Mouse (Mus musculus) limb, embryonic 12.5 days (tissue): ENCODE results near the gene Kazn. TPM values are rescaled to one million over a fixed set of nuclear protein-coding genes. Genes with fewer than 3 reads are reported as not detected.

Experiments
- ATAC-seq: fragments of 200-750 bp; cut with Nextera tagmentation; 2 replicates; pipeline ENCODE4 v1.8.0; 2017; ENCODE audit warnings: low read depth, moderate TSS enrichment; ENCODE audit not compliant: insufficient number of reproducible peaks, insufficient read depth, low FRiP score, low TSS enrichment
- H3K27ac ChIP-seq: fragments of 300-500 bp; sonication (generic); 2 replicates; pipeline ENCODE4 v1.5.1; 2016; ENCODE audit warnings: mild to moderate bottlenecking, moderate library complexity
- H3K27me3 ChIP-seq: fragments of 300-500 bp; sonication (generic); 2 replicates; pipeline ENCODE4 v1.6.1; 2016; ENCODE audit warnings: mild to moderate bottlenecking, moderate library complexity
- H3K36me3 ChIP-seq: fragments of 300-500 bp; sonication (generic); 2 replicates; pipeline ENCODE4 v1.6.1; 2016; ENCODE audit warnings: mild to moderate bottlenecking, moderate library complexity
- H3K4me1 ChIP-seq: fragments of 300-500 bp; sonication (generic); replicated peaks from 2 replicates; pipeline ENCODE4 v1.6.1; 2016
- H3K4me2 ChIP-seq: fragments of 300-500 bp; sonication (generic); 2 replicates; pipeline ENCODE4 v1.6.1; 2016; ENCODE audit warnings: mild to moderate bottlenecking, moderate library complexity
- H3K4me3 ChIP-seq: fragments of 300-500 bp; sonication (generic); replicated peaks from 2 replicates; pipeline ENCODE4 v1.5.1; 2016; ENCODE audit warnings: mild to moderate bottlenecking
- H3K9ac ChIP-seq: fragments of 300-500 bp; sonication (generic); replicated peaks from 2 replicates; pipeline ENCODE4 v1.6.1; 2016; ENCODE audit warnings: mild to moderate bottlenecking, moderate library complexity
- H3K9me3 ChIP-seq: fragments of 300-500 bp; sonication (generic); 2 replicates; pipeline ENCODE4 v1.6.1; 2016; ENCODE audit warnings: mild to moderate bottlenecking, moderate library complexity
- WGBS: fragments of 180-500 bp; shearing (Covaris S2); methylation state at CpG from one replicate; pipeline ENCODE4 v1.1.7; 2016; 5-methylcytosine and 5-hydroxymethylcytosine counted together
- polyA plus RNA-seq: library from polyadenylated mRNA; unstranded; fragments of >200 nt; fragmentation: Nextera tagmentation; extraction: Ambion mirVana; gene quantifications from 2 replicates; pipeline ENCODE4 v1.2.1, GENCODE M21; 2016

Kazn gene
- polyA plus RNA-seq, 1 experiment from 2014 or later: 13.7 TPM

GRCm38 (mm10) chr4:142084936-142085563 lies 154.2 kb downstream of the Kazn start:
- 7% methylated on average over 20 of the region's 20 CpGs for WGBS
- peaks cover 47% of the 10 kb centered on the region for H3K4me1 ChIP-seq

GRCm38 (mm10) chr4:142084131-142084899 lies 154.9 kb downstream of the Kazn start, which contains the start of gene Tmem51:
TSS of gene Tmem51 (minus strand) at chr4:142084304.
- peak; percentile 80 for ATAC-seq
- peak within 1 kb of the TSS; percentile 67 for H3K9ac ChIP-seq
- H3K4me2 ChIP-seq: peak within 1 kb of the TSS; percentile 90
- H3K27me3 ChIP-seq: peaks cover 26% of the 10 kb centered on the region
- no peaks in the 10 kb centered on the region for H3K36me3 ChIP-seq
- peak within 1 kb of the TSS; percentile 76 for H3K4me3 ChIP-seq
- WGBS: under 1% methylated on average over 52 of the region's 52 CpGs
- H3K9me3 ChIP-seq: no peaks in the 10 kb centered on the region
- H3K4me1 ChIP-seq: peaks cover 53% of the 10 kb centered on the region
- peak within 1 kb of the TSS; percentile 64 for H3K27ac ChIP-seq

More at GRCm38 (mm10) chr4:142084936-142085563, 154.2 kb downstream of the Kazn start:
- Histone ChIP-seq H3K36me3 (no peaks in the 10 kb centered on the region), H3K4me3 (peak overlapping the region; percentile 76), H3K27ac (no peak overlapping the region), H3K27me3 (peaks cover 26% of the 10 kb centered on the region), H3K9ac (peak overlapping the region; percentile 67; the same call in 1 of the 2 replicates), H3K4me2 (peak overlapping the region; percentile 90), H3K9me3 (no peaks in the 10 kb centered on the region)
- no peak for ATAC-seq

- H3K27ac ChIP-seq: peak overlapping the region; percentile 64; the same call in 1 of the 2 replicates
- 1% methylated on average over 26 of the region's 29 CpGs for WGBS
- peaks cover 26% of the 10 kb centered on the region for H3K27me3 ChIP-seq
- no peaks in the 10 kb centered on the region for H3K36me3 ChIP-seq
- H3K9me3 ChIP-seq: no peaks in the 10 kb centered on the region
- H3K4me1 ChIP-seq: peaks cover 50% of the 10 kb centered on the region
- H3K4me2 ChIP-seq: peak overlapping the region; percentile 90
- peak overlapping the region; percentile 76 for H3K4me3 ChIP-seq
- ATAC-seq: peak; percentile 48; the same call in 1 of the 2 replicates
- H3K9ac ChIP-seq: peak overlapping the region; percentile 67
Observed at GRCm38 (mm10) chr4:142083762-142084130, 155.5 kb downstream of the Kazn start.

- peaks cover 26% of the 10 kb centered on the region for H3K27me3 ChIP-seq
- H3K36me3 ChIP-seq: no peaks in the 10 kb centered on the region
- H3K4me2 ChIP-seq: peak overlapping the region; percentile 90
- 56% methylated on average over 6 of the region's 6 CpGs for WGBS
- H3K9me3 ChIP-seq: no peaks in the 10 kb centered on the region
- H3K9ac ChIP-seq: no peak overlapping the region
- ATAC-seq: no peak
- H3K27ac ChIP-seq: no peak overlapping the region
- H3K4me1 ChIP-seq: peaks cover 49% of the 10 kb centered on the region
- H3K4me3 ChIP-seq: peak overlapping the region; percentile 76
Observed at GRCm38 (mm10) chr4:142083193-142083592, 156.0 kb downstream of the Kazn start.

- Histone ChIP-seq H3K27ac (no peak overlapping the region), H3K4me3 (no peak overlapping the region), H3K9me3 (no peaks in the 10 kb centered on the region), H3K27me3 (peaks cover 26% of the 10 kb centered on the region), H3K4me1 (peaks cover 54% of the 10 kb centered on the region), H3K36me3 (no peaks in the 10 kb centered on the region), H3K9ac (no peak overlapping the region), H3K4me2 (0 out of 2 replicates have a peak overlapping the region, but pooled peaks have one; percentile 90)
- no peak for ATAC-seq
- WGBS: 75% methylated on average over 4 of the region's 4 CpGs
Observed at GRCm38 (mm10) chr4:142082703-142083102, 156.5 kb downstream of the Kazn start.

- Histone ChIP-seq H3K9me3 (no peaks in the 10 kb centered on the region), H3K36me3 (no peaks in the 10 kb centered on the region), H3K27ac (peak overlapping the region; percentile 3; the same call in 1 of the 2 replicates), H3K4me3 (no peak overlapping the region), H3K9ac (no peak overlapping the region), H3K4me1 (peaks cover 59% of the 10 kb centered on the region), H3K27me3 (peaks cover 26% of the 10 kb centered on the region), H3K4me2 (peak overlapping the region; percentile 24)
- ATAC-seq: no peak
- WGBS: 54% methylated on average over 13 of the region's 13 CpGs
Observed at GRCm38 (mm10) chr4:142081631-142082283, 157.4 kb downstream of the Kazn start.

- WGBS: 37% methylated on average over 18 of the region's 18 CpGs
- Histone ChIP-seq H3K36me3 (no peaks in the 10 kb centered on the region), H3K9ac (no peak overlapping the region), H3K27ac (peak overlapping the region; percentile 69), H3K9me3 (no peaks in the 10 kb centered on the region), H3K4me2 (peak overlapping the region; percentile 24), H3K4me3 (no peak overlapping the region), H3K27me3 (peaks cover 19% of the 10 kb centered on the region), H3K4me1 (peaks cover 59% of the 10 kb centered on the region)
- no peak for ATAC-seq
Observed at GRCm38 (mm10) chr4:142080901-142081630, 158.1 kb downstream of the Kazn start.

- H3K4me3 ChIP-seq: no peak overlapping the region
- no peak overlapping the region for H3K4me2 ChIP-seq
- H3K36me3 ChIP-seq: no peaks in the 10 kb centered on the region
- peak overlapping the region; percentile 69 for H3K27ac ChIP-seq
- no peak overlapping the region for H3K9ac ChIP-seq
- H3K4me1 ChIP-seq: peaks cover 60% of the 10 kb centered on the region
- WGBS: 79% methylated on average over 4 of the region's 4 CpGs
- no peak for ATAC-seq
- H3K9me3 ChIP-seq: no peaks in the 10 kb centered on the region
- H3K27me3 ChIP-seq: peaks cover 13% of the 10 kb centered on the region; the same call in 1 of the 2 replicates
Observed at GRCm38 (mm10) chr4:142080487-142080767, 158.8 kb downstream of the Kazn start.

- H3K4me2 ChIP-seq: no peak overlapping the region
- H3K27me3 ChIP-seq: peaks cover 7% of the 10 kb centered on the region; the same call in 1 of the 2 replicates
- H3K4me1 ChIP-seq: peaks cover 60% of the 10 kb centered on the region
- ATAC-seq: no peak
- 69% methylated on average over 14 of the region's 14 CpGs for WGBS
- no peaks in the 10 kb centered on the region for H3K36me3 ChIP-seq
- no peak overlapping the region for H3K4me3 ChIP-seq
- H3K27ac ChIP-seq: peak overlapping the region; percentile 69
- H3K9ac ChIP-seq: no peak overlapping the region
- no peaks in the 10 kb centered on the region for H3K9me3 ChIP-seq
Observed at GRCm38 (mm10) chr4:142079629-142080486, 159.3 kb downstream of the Kazn start.
